Mouse (Mus musculus) layer of hippocampus, postnatal 14 days (tissue): ENCODE results near the gene Mfsd14a. TPM values are rescaled to one million over a fixed set of nuclear protein-coding genes. Genes with fewer than 3 reads are reported as not detected.
A peak's percentile ranks its signal among the peaks of the same experiment; 100 is the strongest.

Source experiments
- DNase-seq, 2 experiments: peaks; one replicate each; pipeline ENCODE4 v3.0.0; 2021 to 2022; ENCODE audit warnings: low spot score in 2 of 2, mixed read lengths in 1 of 2
- total RNA-seq, 2 experiments: library from RNA; stranded (reverse); gene quantifications; 2 replicates each; pipeline ENCODE4 v1.2.3; 2021

Mfsd14a gene
- total RNA-seq, 2 experiments from 2014 or later: 54.9 to 57.0 TPM

- DNase-seq: peak in 1 of 2 experiments; percentile 42
Observed at GRCm38 (mm10) chr3:116653278-116653945, 9.1 kb downstream of the Mfsd14a start.

GRCm38 (mm10) chr3:116652033-116652446, 10.4 kb downstream of the Mfsd14a start:
- DNase-seq: no peak

- no peak for DNase-seq
Observed at GRCm38 (mm10) chr3:116650698-116651097, 11.8 kb downstream of the Mfsd14a start.

GRCm38 (mm10) chr3:116648805-116649204, 13.7 kb downstream of the Mfsd14a start:
- no peak for DNase-seq

- no peak for DNase-seq
Observed at GRCm38 (mm10) chr3:116646387-116646786, 16.1 kb downstream of the Mfsd14a start.

GRCm38 (mm10) chr3:116642373-116642772, 20.1 kb downstream of the Mfsd14a start:
- no peak for DNase-seq

GRCm38 (mm10) chr3:116641811-116642371, 20.6 kb downstream of the Mfsd14a start:
- no peak for DNase-seq

GRCm38 (mm10) chr3:116640024-116640423, 22.5 kb downstream of the Mfsd14a start:
- no peak for DNase-seq

- no peak for DNase-seq
Observed at GRCm38 (mm10) chr3:116638572-116638971, 23.9 kb downstream of the Mfsd14a start.

GRCm38 (mm10) chr3:116637693-116638476, 24.6 kb downstream of the Mfsd14a start:
- DNase-seq: no peak

GRCm38 (mm10) chr3:116635799-116636198, 26.7 kb downstream of the Mfsd14a start:
- no peak for DNase-seq

GRCm38 (mm10) chr3:116634853-116635252, 27.6 kb downstream of the Mfsd14a start:
- DNase-seq: no peak

GRCm38 (mm10) chr3:116634091-116634490, 28.4 kb downstream of the Mfsd14a start:
- no peak for DNase-seq

GRCm38 (mm10) chr3:116632971-116633370, 29.5 kb downstream of the Mfsd14a start:
- DNase-seq: no peak

- no peak for DNase-seq
Observed at GRCm38 (mm10) chr3:116631459-116631858, 31.0 kb downstream of the Mfsd14a start.

GRCm38 (mm10) chr3:116622641-116623040, 39.8 kb downstream of the Mfsd14a start:
- DNase-seq: no peak

GRCm38 (mm10) chr3:116620636-116621370, 41.7 kb downstream of the Mfsd14a start:
- DNase-seq: no peak

GRCm38 (mm10) chr3:116618855-116619254, 43.6 kb downstream of the Mfsd14a start:
- no peak for DNase-seq

- DNase-seq: no peak
Observed at GRCm38 (mm10) chr3:116615318-116616068, 47.0 kb downstream of the Mfsd14a start.

GRCm38 (mm10) chr3:116614295-116614892, 48.1 kb downstream of the Mfsd14a start, which contains the start of gene Trmt13:
TSS of gene Trmt13 (minus strand) at chr3:116614587.
- peak in 1 of 2 experiments; percentile 16 for DNase-seq
